Mouse (Mus musculus) ES-Bruce4 (cell line): ENCODE data around the gene Crabp2.

Experiments used
- CTCF ChIP-seq: IDR thresholded peaks from one replicate; pipeline ENCODE4 v1.8.1; 2011; ENCODE audit warnings: low read depth, low read length
- POLR2A ChIP-seq: IDR thresholded peaks from one replicate; pipeline ENCODE4 v1.8.1; 2011; ENCODE audit warnings: low read length; ENCODE audit not compliant: insufficient read depth

- TF ChIP-seq CTCF (peak; percentile 95), POLR2A (no peak)
Measured at GRCm38 (mm10) chr3:87960586-87961191, 12.2 kb downstream of the Crabp2 start.
